Mouse (Mus musculus): ENCODE measurements around the gene Tecr.

GRCm38 (mm10) chr8:83608398-83608829 is 643 bp upstream of the Tecr start:
- TF ChIP-seq CTCF (IDR thresholded peaks at IDR 0.05; ENCODE audit: low read depth, low read length) (no peak), POLR2A (IDR thresholded peaks at IDR 0.05; ENCODE audit: borderline replicate concordance, low read depth, low read length) (no peak)
